Mouse (Mus musculus) lung, postnatal 36 days (tissue): ENCODE measurements around the gene Gm21170.
"Not testable (repeated sequence)": the region's sequence is repeated elsewhere in the genome, so short reads cannot be mapped to it uniquely, and the experiment has no call there.

Experiments
- DNase-seq: peaks from one replicate; pipeline ENCODE4 v3.0.0; 2022; ENCODE audit warnings: mixed read lengths

Gm21170 gene

GRCm38 (mm10) chrY:47690998-47691397 is at the start of gene Gm21170:
Gm21170 (minus strand) TSS chrY:47691098.
- not testable (repeated sequence) for DNase-seq
